Mouse (Mus musculus): ENCODE results near the gene Zfp580. TPM values are rescaled to one million over a fixed set of nuclear protein-coding genes. Genes with fewer than 3 reads are reported as not detected.
"Not testable (repeated sequence)": the region's sequence is repeated elsewhere in the genome, so short reads cannot be mapped to it uniquely, and the experiment has no call there.

Zfp580 gene
- polyA plus RNA-seq, 1 experiment from 2014 or later: 30.0 TPM

- peak; percentile 36 for ATAC-seq (ENCODE audit: borderline replicate concordance, extremely low read depth, low FRiP score, low TSS enrichment)
- H3K27ac ChIP-seq: peak overlapping the region; percentile 95
- H3K4me3 ChIP-seq: peak overlapping the region; percentile 98
- H3K27me3 ChIP-seq, H3K9me3 ChIP-seq, H3K9ac ChIP-seq: not testable (repeated sequence)
- peaks cover 58% of the 10 kb centered on the region for H3K36me3 ChIP-seq
- H3K4me2 ChIP-seq: peak overlapping the region; percentile 85
- peaks cover 13% of the 10 kb centered on the region for H3K4me1 ChIP-seq
- WGBS: 26% methylated on average over 7 of the region's 13 CpGs
Measured at GRCm38 (mm10) chr7:5079365-5080009, 28.1 kb downstream of the Zfp580 start.

DNA sequence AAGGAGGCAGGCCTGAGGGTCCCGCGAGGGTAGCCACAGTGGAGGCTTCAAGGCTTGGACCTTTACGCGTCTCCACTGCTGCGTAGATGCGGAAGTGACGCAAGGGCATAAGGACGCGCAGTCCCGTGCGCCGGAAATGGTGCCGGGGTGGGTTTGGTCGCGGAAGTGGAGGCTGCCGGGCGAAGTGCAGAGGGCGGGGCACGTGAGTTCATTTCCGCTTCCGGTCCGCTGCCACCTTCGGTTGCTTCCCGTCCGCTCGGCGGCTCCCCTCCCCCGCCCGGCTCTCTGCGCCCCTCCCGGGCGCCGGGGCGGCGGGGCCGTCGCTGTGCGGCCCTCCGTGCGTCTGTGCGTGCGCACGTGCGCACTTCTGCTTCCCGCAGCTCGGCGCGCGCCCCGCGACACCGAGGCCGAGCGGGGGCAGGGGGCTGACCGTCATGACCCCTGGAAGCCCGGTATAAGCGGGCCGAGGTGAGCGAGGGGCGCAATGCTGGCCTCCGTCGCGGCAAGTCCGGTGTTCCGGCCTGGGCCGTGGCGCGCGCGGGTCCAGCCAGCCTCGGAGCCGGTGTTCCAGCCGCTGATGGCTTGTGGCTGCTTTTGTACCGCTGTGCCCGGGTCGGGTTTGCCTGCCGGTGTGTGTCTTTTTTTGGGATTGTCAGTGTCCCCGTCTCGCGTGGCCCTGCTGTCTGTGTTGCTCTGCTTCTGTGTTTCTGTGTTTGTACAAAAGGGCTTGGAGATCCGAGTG is 28.8 kb downstream of the Zfp580 start, which contains the start of gene Epn1:
Gene Epn1 (plus strand): TSS at position 226 of the 742 bp plus-strand sequence.
- peak within 1 kb of the TSS; percentile 85 for H3K4me2 ChIP-seq
- H3K4me1 ChIP-seq: peaks cover 13% of the 10 kb centered on the region
- peak within 1 kb of the TSS; percentile 98 for H3K9ac ChIP-seq
- peaks cover 58% of the 10 kb centered on the region for H3K36me3 ChIP-seq
- ATAC-seq (ENCODE audit: borderline replicate concordance, extremely low read depth, low FRiP score, low TSS enrichment): peak; percentile 97
- peak within 1 kb of the TSS; percentile 95 for H3K27ac ChIP-seq
- H3K27me3 ChIP-seq: no peaks in the 10 kb centered on the region
- under 1% methylated on average over 75 of the region's 81 CpGs for WGBS
- no peaks in the 10 kb centered on the region for H3K9me3 ChIP-seq
- H3K4me3 ChIP-seq: peak within 1 kb of the TSS; percentile 98

DNA sequence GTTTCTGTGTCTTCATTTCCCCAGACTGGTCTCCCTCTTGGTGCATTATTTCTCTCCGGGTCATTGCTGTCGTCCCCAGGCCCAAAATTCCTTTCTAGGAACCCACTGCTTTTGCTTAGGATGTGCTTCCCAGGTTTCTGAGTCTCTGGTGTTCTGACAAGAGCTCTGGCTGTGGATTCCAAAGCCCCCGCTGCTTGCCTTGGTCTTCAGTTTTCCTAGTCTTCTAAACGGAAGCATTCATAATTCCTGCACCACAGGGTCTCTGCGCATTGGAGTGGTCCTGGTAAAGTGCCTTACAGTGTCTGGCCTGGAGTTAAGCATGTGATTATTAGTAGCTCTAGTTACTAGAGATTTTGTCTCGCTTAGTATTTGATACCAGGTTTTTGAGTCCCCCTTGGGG is 29.5 kb downstream of the Zfp580 start:
- no peaks in the 10 kb centered on the region for H3K27me3 ChIP-seq
- peak overlapping the region; percentile 85 for H3K4me2 ChIP-seq
- WGBS: 8% methylated on average over 6 of the region's 6 CpGs
- peaks cover 56% of the 10 kb centered on the region for H3K36me3 ChIP-seq
- peak overlapping the region; percentile 98 for H3K9ac ChIP-seq
- ATAC-seq (ENCODE audit: borderline replicate concordance, extremely low read depth, low FRiP score, low TSS enrichment): no peak
- H3K27ac ChIP-seq: peak overlapping the region; percentile 95
- no peaks in the 10 kb centered on the region for H3K9me3 ChIP-seq
- H3K4me3 ChIP-seq: peak overlapping the region; percentile 98
- H3K4me1 ChIP-seq: peaks cover 13% of the 10 kb centered on the region

DNA sequence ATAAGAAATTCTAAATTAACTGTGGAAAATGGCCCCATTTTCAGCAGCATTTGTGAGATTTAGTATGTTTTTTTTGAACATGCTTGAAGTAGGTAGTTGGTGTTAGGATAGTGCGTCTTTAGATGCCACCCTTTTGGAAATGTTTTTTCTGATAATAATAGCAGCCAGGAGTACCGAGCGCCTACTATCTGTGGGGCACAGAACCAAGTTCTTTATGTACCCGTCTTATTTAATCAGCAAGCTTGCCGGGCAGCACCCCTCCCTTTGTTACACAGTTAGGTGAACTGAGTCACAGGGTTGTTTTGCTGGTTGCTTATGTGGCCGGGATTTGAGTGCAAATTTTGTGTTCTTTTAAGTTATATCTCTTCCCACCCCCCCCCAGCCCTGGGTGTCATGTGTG is 29.9 kb downstream of the Zfp580 start:
- Histone ChIP-seq H3K27ac (no peak overlapping the region), H3K4me2 (peak overlapping the region; percentile 85), H3K9me3 (no peaks in the 10 kb centered on the region), H3K27me3 (no peaks in the 10 kb centered on the region), H3K4me1 (peaks cover 13% of the 10 kb centered on the region), H3K36me3 (peaks cover 56% of the 10 kb centered on the region), H3K4me3 (peak overlapping the region; percentile 98), H3K9ac (peak overlapping the region; percentile 98)
- no peak for ATAC-seq (ENCODE audit: borderline replicate concordance, extremely low read depth, low FRiP score, low TSS enrichment)
- WGBS: 53% methylated on average over 6 of the region's 6 CpGs

- H3K4me2 ChIP-seq: peak overlapping the region; percentile 85
- peaks cover 53% of the 10 kb centered on the region for H3K36me3 ChIP-seq
- H3K27ac ChIP-seq: no peak overlapping the region
- H3K4me3 ChIP-seq: no peak overlapping the region
- H3K4me1 ChIP-seq: peaks cover 13% of the 10 kb centered on the region
- H3K9me3 ChIP-seq: no peaks in the 10 kb centered on the region
- 92% methylated on average over 2 of the region's 2 CpGs for WGBS
- H3K9ac ChIP-seq: no peak overlapping the region
- H3K27me3 ChIP-seq: no peaks in the 10 kb centered on the region
- no peak for ATAC-seq (ENCODE audit: borderline replicate concordance, extremely low read depth, low FRiP score, low TSS enrichment)
Measured at GRCm38 (mm10) chr7:5081939-5082338, 30.6 kb downstream of the Zfp580 start.

GRCm38 (mm10) chr7:5083325-5084105 is 32.2 kb downstream of the Zfp580 start:
- ATAC-seq (ENCODE audit: borderline replicate concordance, extremely low read depth, low FRiP score, low TSS enrichment): no peak
- Histone ChIP-seq H3K9me3 (no peaks in the 10 kb centered on the region), H3K27me3 (no peaks in the 10 kb centered on the region), H3K27ac (no peak overlapping the region), H3K4me2 (no peak overlapping the region), H3K36me3 (peaks cover 43% of the 10 kb centered on the region), H3K4me1 (peaks cover 13% of the 10 kb centered on the region), H3K4me3 (no peak overlapping the region), H3K9ac (no peak overlapping the region)
- WGBS: 89% methylated on average over 18 of the region's 18 CpGs

DNA sequence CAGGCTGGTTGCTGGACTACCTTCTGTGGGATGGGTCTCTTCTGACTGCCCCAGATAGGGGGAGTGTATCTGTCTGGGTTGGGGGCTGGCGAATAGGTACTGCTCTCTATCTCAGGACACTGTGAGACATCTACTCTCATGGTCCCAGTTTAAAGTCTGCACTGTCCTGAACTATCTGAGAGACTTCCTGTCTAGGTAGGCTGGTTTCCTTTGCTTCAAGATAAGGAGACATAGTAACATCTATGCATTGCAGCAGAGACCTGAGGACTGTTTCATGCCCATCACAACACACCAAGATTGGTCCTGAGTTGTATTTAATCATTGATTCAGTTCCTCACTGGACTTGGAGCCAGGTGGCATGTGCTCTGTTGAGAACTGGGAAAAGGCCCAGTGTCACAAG is 34.2 kb downstream of the Zfp580 start:
- H3K9ac ChIP-seq: no peak overlapping the region
- no peak for ATAC-seq (ENCODE audit: borderline replicate concordance, extremely low read depth, low FRiP score, low TSS enrichment)
- H3K4me3 ChIP-seq: no peak overlapping the region
- peaks cover 13% of the 10 kb centered on the region for H3K4me1 ChIP-seq
- no peaks in the 10 kb centered on the region for H3K27me3 ChIP-seq
- H3K9me3 ChIP-seq: no peaks in the 10 kb centered on the region
- WGBS: 92% methylated on average over 1 of the region's 1 CpGs
- H3K36me3 ChIP-seq: peaks cover 50% of the 10 kb centered on the region; the same call in 1 of the 2 replicates
- H3K27ac ChIP-seq: no peak overlapping the region
- no peak overlapping the region for H3K4me2 ChIP-seq

DNA sequence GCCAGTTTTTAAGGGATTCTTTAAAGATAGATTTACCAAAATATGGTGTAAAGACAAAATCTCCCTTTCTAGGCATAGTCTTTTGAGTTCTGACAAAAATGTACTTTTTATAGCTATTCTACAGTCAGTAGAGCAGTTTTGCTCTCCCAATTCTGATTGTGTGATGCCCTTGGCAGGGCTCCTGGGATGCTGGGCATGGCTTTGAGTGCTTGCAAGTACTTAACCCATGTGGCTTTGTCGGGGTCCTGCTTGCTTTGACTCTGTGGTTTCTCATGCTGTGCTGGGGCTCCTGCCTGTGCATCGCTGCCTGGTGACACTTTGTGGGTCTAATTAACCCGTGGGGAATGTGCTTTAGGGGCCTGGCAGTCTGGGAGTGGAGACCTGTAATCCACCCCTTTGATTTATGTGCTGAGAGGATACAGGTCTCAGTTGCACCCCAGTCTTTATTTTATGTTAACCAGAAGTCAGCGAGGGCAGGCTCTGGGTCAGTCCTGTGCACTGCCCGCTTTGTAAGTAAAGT is 35.6 kb downstream of the Zfp580 start:
- no peak overlapping the region for H3K4me3 ChIP-seq
- WGBS: 74% methylated on average over 5 of the region's 5 CpGs
- H3K4me1 ChIP-seq: no peaks in the 10 kb centered on the region
- H3K27ac ChIP-seq: no peak overlapping the region
- no peaks in the 10 kb centered on the region for H3K9me3 ChIP-seq
- H3K4me2 ChIP-seq: no peak overlapping the region
- H3K36me3 ChIP-seq: peaks cover 61% of the 10 kb centered on the region
- no peaks in the 10 kb centered on the region for H3K27me3 ChIP-seq
- no peak overlapping the region for H3K9ac ChIP-seq
- no peak for ATAC-seq (ENCODE audit: borderline replicate concordance, extremely low read depth, low FRiP score, low TSS enrichment)

GRCm38 (mm10) chr7:5087886-5088285 is 36.5 kb downstream of the Zfp580 start:
- Histone ChIP-seq H3K27me3 (no peaks in the 10 kb centered on the region), H3K4me2 (no peak overlapping the region), H3K9me3 (no peaks in the 10 kb centered on the region), H3K27ac (no peak overlapping the region), H3K9ac (no peak overlapping the region), H3K4me1 (no peaks in the 10 kb centered on the region), H3K36me3 (peaks cover 67% of the 10 kb centered on the region), H3K4me3 (no peak overlapping the region)
- 75% methylated on average over 4 of the region's 4 CpGs for WGBS
- ATAC-seq (ENCODE audit: borderline replicate concordance, extremely low read depth, low FRiP score, low TSS enrichment): no peak

- no peaks in the 10 kb centered on the region for H3K4me1 ChIP-seq
- H3K27ac ChIP-seq: no peak overlapping the region
- H3K36me3 ChIP-seq: peaks cover 69% of the 10 kb centered on the region
- no peak overlapping the region for H3K4me3 ChIP-seq
- H3K4me2 ChIP-seq: no peak overlapping the region
- no peaks in the 10 kb centered on the region for H3K9me3 ChIP-seq
- WGBS: 87% methylated on average over 15 of the region's 15 CpGs
- no peak for ATAC-seq (ENCODE audit: borderline replicate concordance, extremely low read depth, low FRiP score, low TSS enrichment)
- H3K9ac ChIP-seq: no peak overlapping the region
- H3K27me3 ChIP-seq: no peaks in the 10 kb centered on the region
Measured at GRCm38 (mm10) chr7:5089853-5090252, 38.5 kb downstream of the Zfp580 start.

DNA sequence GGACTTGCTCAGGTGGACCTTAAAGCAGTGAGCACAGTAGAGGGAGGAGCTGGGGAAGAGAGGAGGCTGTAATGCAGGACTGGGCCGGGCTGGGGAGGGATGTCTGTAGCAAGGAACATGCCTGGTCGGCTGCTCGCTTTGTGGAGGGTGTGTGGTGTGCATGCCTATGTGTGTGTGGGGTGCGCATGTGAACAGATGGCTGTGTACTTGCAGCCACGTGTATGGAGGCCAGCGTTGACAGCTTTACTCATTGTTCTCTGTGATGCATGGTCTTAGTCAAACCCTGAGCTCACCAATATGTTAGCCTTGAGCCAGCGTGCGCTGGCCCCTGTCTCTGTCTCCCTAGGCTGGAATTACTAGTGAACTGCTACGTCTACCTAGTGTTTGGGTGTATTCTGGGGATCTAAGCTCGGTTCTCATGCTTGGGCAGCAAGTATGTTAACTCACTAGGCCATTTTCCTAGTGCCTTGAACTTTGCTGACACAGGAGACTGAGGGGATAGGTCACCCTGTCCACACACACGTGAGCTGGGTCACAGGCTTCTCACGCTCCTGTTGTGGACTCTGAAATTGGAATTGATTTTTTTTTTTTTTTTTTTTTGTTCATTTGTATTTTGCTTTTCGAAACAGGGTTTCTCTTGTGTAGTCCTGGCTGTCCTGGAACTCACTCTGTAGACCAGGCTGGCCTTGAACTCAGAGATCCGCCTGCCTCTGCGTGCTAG is 39.8 kb downstream of the Zfp580 start:
- Histone ChIP-seq H3K27me3 (no peaks in the 10 kb centered on the region), H3K9ac (no peak overlapping the region), H3K36me3 (peaks cover 74% of the 10 kb centered on the region), H3K4me3 (no peak overlapping the region), H3K27ac (no peak overlapping the region), H3K9me3 (no peaks in the 10 kb centered on the region), H3K4me1 (no peaks in the 10 kb centered on the region), H3K4me2 (no peak overlapping the region)
- ATAC-seq (ENCODE audit: borderline replicate concordance, extremely low read depth, low FRiP score, low TSS enrichment): no peak
- WGBS: 90% methylated on average over 15 of the region's 15 CpGs
